Mouse (Mus musculus): ENCODE measurements around the gene Grin2c. TPM values are rescaled to one million over a fixed set of nuclear protein-coding genes. Genes with fewer than 3 reads are reported as not detected.
A peak's percentile ranks its signal among the peaks of the same experiment; 100 is the strongest.

Gene Grin2c
- 10 to 100 TPM in 2 of 4 experiments, 1 to 10 TPM in 2; 2.2 to 32.8 (median 13.6) TPM for total RNA-seq (2022)

- no peak for DNase-seq
These were observed at the start of gene Grin2c for GRCm38 (mm10) chr11:115267061-115267883. Gene Grin2c, minus strand, starts transcription at chr11:115267243.

- no peak for DNase-seq
These were observed 47.2 kb upstream of the Grin2c start for GRCm38 (mm10) chr11:115314249-115314648.

- DNase-seq, result no peak
These were observed 41.7 kb upstream of the Grin2c start for GRCm38 (mm10) chr11:115308781-115309180.

GRCm38 (mm10) chr11:115306863-115307262, 39.8 kb upstream of the Grin2c start, which contains the start of gene Otop2:
Gene Otop2, plus strand, starts transcription at chr11:115307163.
- no peak for DNase-seq

GRCm38 (mm10) chr11:115303167-115303566, 36.1 kb upstream of the Grin2c start:
- DNase-seq, result no peak

GRCm38 (mm10) chr11:115301351-115301750, 34.3 kb upstream of the Grin2c start:
- DNase-seq, result no peak

- no peak for DNase-seq
These were observed 33.7 kb upstream of the Grin2c start for GRCm38 (mm10) chr11:115300745-115301144.

- no peak for DNase-seq
These were observed 31.1 kb upstream of the Grin2c start for GRCm38 (mm10) chr11:115298160-115298559.

GRCm38 (mm10) chr11:115297214-115297826, 30.3 kb upstream of the Grin2c start, which contains the start of gene Fads6:
Gene Fads6, minus strand, starts transcription at chr11:115297663.
- DNase-seq, result peak; percentile 86

- DNase-seq, result no peak
These were observed 29.6 kb upstream of the Grin2c start for GRCm38 (mm10) chr11:115296471-115297210.

GRCm38 (mm10) chr11:115295939-115296338, 28.9 kb upstream of the Grin2c start:
- DNase-seq, result no peak

- no peak for DNase-seq
These were observed 25.8 kb upstream of the Grin2c start for GRCm38 (mm10) chr11:115292631-115293375.

GRCm38 (mm10) chr11:115291503-115291902, 24.5 kb upstream of the Grin2c start:
- DNase-seq, result no peak

GRCm38 (mm10) chr11:115290919-115291318, 23.9 kb upstream of the Grin2c start:
- DNase-seq, result peak; percentile 75

- DNase-seq, result no peak
These were observed 23.3 kb upstream of the Grin2c start for GRCm38 (mm10) chr11:115290314-115290713.

- DNase-seq, result no peak
These were observed 22.8 kb upstream of the Grin2c start for GRCm38 (mm10) chr11:115289885-115290284.

- no peak for DNase-seq
These were observed 21.3 kb upstream of the Grin2c start for GRCm38 (mm10) chr11:115288305-115288704.

- DNase-seq, result no peak
These were observed 20.3 kb upstream of the Grin2c start for GRCm38 (mm10) chr11:115287386-115287785.

- DNase-seq, result no peak
These were observed 19.4 kb upstream of the Grin2c start for GRCm38 (mm10) chr11:115286201-115286993.

GRCm38 (mm10) chr11:115285282-115285681, 18.2 kb upstream of the Grin2c start:
- no peak for DNase-seq

GRCm38 (mm10) chr11:115283891-115284620, 17.0 kb upstream of the Grin2c start:
- no peak for DNase-seq
